ENCODE assay signal across 34 mouse cellular contexts in the genomic region with DNA sequence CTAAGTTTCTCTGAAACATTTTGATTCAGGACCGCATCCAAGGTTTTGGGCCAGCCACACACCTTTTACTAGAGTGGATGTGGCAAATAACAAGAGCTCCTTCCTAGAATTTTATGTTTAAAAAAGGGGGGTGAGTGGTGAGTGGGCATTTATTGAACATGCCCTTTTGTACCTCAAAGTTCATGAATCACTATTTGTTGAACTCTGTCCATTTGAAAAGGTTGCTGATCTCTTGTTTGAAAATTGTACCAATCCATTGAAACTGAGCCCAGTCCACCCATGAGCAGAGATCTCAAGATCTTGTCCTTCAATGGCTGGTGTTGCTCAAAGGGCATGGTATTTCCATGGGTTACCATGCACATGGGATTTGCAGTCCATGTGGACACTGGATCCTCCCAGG. TPM values are rescaled to one million over a fixed set of nuclear protein-coding genes. Genes with fewer than 3 reads are reported as not detected.
"Had no signal": no experiment of that assay in that cellular context is flagged by ENCODE, and none has a peak within 500 bp of the region (broad histone marks: within the 10 kb centered on the region; RNA-seq: fewer than 3 reads in every experiment).

No protein-coding gene starts in this region.

- H3K9ac ChIP-seq: heart, embryonic 12.5 days; hindbrain, embryonic 12.5 days; hindbrain, embryonic 14.5 days; intestine, embryonic 15.5 days; kidney, embryonic 15.5 days; limb, embryonic 12.5 days; liver, embryonic 14.5 days had no signal

- ATAC-seq: hindbrain, embryonic 16.5 days; inflammation-experienced regulatory T-cells, adult 6 months; intestine, embryonic 15.5 days; intestine, postnatal 0 days had no signal

- H3K4me3 ChIP-seq: gastrocnemius, adult 2 months; heart, adult 2 months; heart, embryonic 12.5 days; hindbrain, embryonic 10.5 days; hindbrain, embryonic 12.5 days; intestine, embryonic 15.5 days; kidney, embryonic 15.5 days; layer of hippocampus, adult 2 months; left cerebral cortex, adult 2 months; limb, embryonic 10.5 days; limb, embryonic 12.5 days had no signal

- H3K9me3 ChIP-seq: heart, embryonic 12.5 days; hindbrain, embryonic 10.5 days; hindbrain, embryonic 12.5 days; intestine, embryonic 15.5 days; kidney, embryonic 15.5 days; limb, embryonic 10.5 days; limb, embryonic 12.5 days had no signal

- H3K27me3 ChIP-seq: heart, embryonic 12.5 days; hindbrain, embryonic 12.5 days; intestine, embryonic 15.5 days; kidney, embryonic 15.5 days; limb, embryonic 12.5 days had no signal

- H3K27ac ChIP-seq: gastrocnemius, adult 2 months; heart, adult 2 months; hindbrain, embryonic 10.5 days; hindbrain, embryonic 12.5 days; hindbrain, embryonic 14.5 days; intestine, embryonic 15.5 days; kidney, embryonic 15.5 days; kidney, postnatal 0 days; layer of hippocampus, adult 2 months; left cerebral cortex, adult 2 months; limb, embryonic 10.5 days; limb, embryonic 12.5 days; liver, embryonic 14.5 days had no signal

- H3K4me2 ChIP-seq: heart, embryonic 12.5 days; hindbrain, embryonic 12.5 days; hindbrain, embryonic 14.5 days; intestine, embryonic 15.5 days; kidney, embryonic 15.5 days; limb, embryonic 12.5 days; liver, embryonic 11.5 days had no signal

- H3K36me3 ChIP-seq: heart, embryonic 12.5 days; hindbrain, embryonic 10.5 days; hindbrain, embryonic 12.5 days; intestine, embryonic 15.5 days; kidney, embryonic 15.5 days; limb, embryonic 10.5 days; limb, embryonic 12.5 days had no signal

- DNase-seq: gastrocnemius, adult 2 months; gastrocnemius, postnatal 10 days; gastrocnemius, postnatal 25 days; heart, adult 2 months; heart, postnatal 10 days; heart, postnatal 4 days; kidney, adult 8-10 months; kidney, postnatal 25 days; kidney, postnatal 4 days had no signal

- H3K4me1 ChIP-seq: heart, embryonic 12.5 days; hindbrain, embryonic 10.5 days; hindbrain, embryonic 12.5 days; intestine, embryonic 15.5 days; kidney, embryonic 15.5 days; limb, embryonic 10.5 days; limb, embryonic 12.5 days had no signal

RNA-seq across cellular contexts. Expression of gene Ces1c, which starts 32.3 kb away (rescaled TPM):
- total RNA-seq: gastrocnemius, adult 2 months; gastrocnemius, postnatal 25 days; granulocyte monocyte progenitor cell, adult 5-6 weeks; heart, adult 2 months; heart, postnatal 10 days; heart, postnatal 25 days; heart, postnatal 4 days; layer of hippocampus, adult 2 months; layer of hippocampus, postnatal 10 days; layer of hippocampus, postnatal 25 days; left cerebral cortex, adult 2 months; left cerebral cortex, postnatal 14 days; left cerebral cortex, postnatal 36 days had no signal
- polyA plus RNA-seq: heart, adult 2 months; heart, embryonic 12.5 days; heart, embryonic 14.5 days; heart, embryonic 16.5 days; hindbrain, embryonic 10.5 days; hindbrain, embryonic 12.5 days; hindbrain, embryonic 14.5 days; hindbrain, embryonic 16.5 days; inflammation-experienced regulatory T-cells, adult 6 months; limb, embryonic 10.5 days; limb, embryonic 12.5 days; limb, embryonic 14.5 days; liver, embryonic 11.5 days had no signal

RNA-seq across cellular contexts. Expression of gene Ces1d, which starts 34.3 kb away (rescaled TPM):
- total RNA-seq: layer of hippocampus, postnatal 10 days; left cerebral cortex, adult 2 months; left cerebral cortex, postnatal 14 days; left cerebral cortex, postnatal 36 days had no signal
- polyA plus RNA-seq: heart, embryonic 12.5 days; hindbrain, embryonic 14.5 days; inflammation-experienced regulatory T-cells, adult 6 months had no signal
